Mouse (Mus musculus): Measurements from ENCODE around the gene Boc. TPM values are rescaled to one million over a fixed set of nuclear protein-coding genes. Genes with fewer than 3 reads are reported as not detected.

The Boc gene
- 10 to 100 TPM; 20.0 to 22.4 TPM for total RNA-seq (2021)

- intact Hi-C loops (cut with DNase I), result loop anchor here (5.0 kb wide), 1 partner anchor 66 kb away; no protein-coding TSS in a partner anchor
- DNase-seq, result peak; percentile 82
Observed at GRCm38 (mm10) chr16:44558471-44559329, at the start of gene Boc. Boc (minus strand) TSS chr16:44558897.

- DNase-seq, result no peak
- intact Hi-C loops (cut with DNase I), result no loop called here
Observed at GRCm38 (mm10) chr16:44606643-44607042, 47.9 kb upstream of the Boc start.

GRCm38 (mm10) chr16:44604021-44604616 lies 45.4 kb upstream of the Boc start:
- intact Hi-C loops (cut with DNase I), result no loop called here
- DNase-seq, result no peak

- intact Hi-C loops (cut with DNase I), result no loop called here
Observed at GRCm38 (mm10) chr16:44601999-44602794, 43.5 kb upstream of the Boc start.

GRCm38 (mm10) chr16:44601182-44601581 lies 42.5 kb upstream of the Boc start:
- intact Hi-C loops (cut with DNase I), result no loop called here
- no peak for DNase-seq

More at GRCm38 (mm10) chr16:44601999-44602794, 43.5 kb upstream of the Boc start:
- DNase-seq, result no peak

- no peak for DNase-seq
- intact Hi-C loops (cut with DNase I), result no loop called here
Observed at GRCm38 (mm10) chr16:44597106-44597806, 38.6 kb upstream of the Boc start.

- DNase-seq, result no peak
- intact Hi-C loops (cut with DNase I), result no loop called here
Observed at GRCm38 (mm10) chr16:44589506-44589905, 30.8 kb upstream of the Boc start.

GRCm38 (mm10) chr16:44579421-44580024 lies 20.8 kb upstream of the Boc start:
- peak; percentile 34 for DNase-seq

GRCm38 (mm10) chr16:44578551-44578950 lies 19.9 kb upstream of the Boc start:
- intact Hi-C loops (cut with DNase I), result no loop called here
- DNase-seq, result no peak

More at GRCm38 (mm10) chr16:44579421-44580024, 20.8 kb upstream of the Boc start:
- intact Hi-C loops (cut with DNase I), result no loop called here

- DNase-seq, result no peak
- intact Hi-C loops (cut with DNase I), result loop anchor here (10.0 kb wide), 1 partner anchor 107 kb away; no protein-coding TSS in a partner anchor
Observed at GRCm38 (mm10) chr16:44568056-44568455, 9.4 kb upstream of the Boc start.

GRCm38 (mm10) chr16:44565328-44566210 lies 6.9 kb upstream of the Boc start:
- intact Hi-C loops (cut with DNase I), result loop anchor here (10.0 kb wide), 1 partner anchor 109 kb away; no protein-coding TSS in a partner anchor

GRCm38 (mm10) chr16:44564359-44564758 lies 5.7 kb upstream of the Boc start:
- intact Hi-C loops (cut with DNase I), result loop anchor here (10.0 kb wide), 1 partner anchor 110 kb away; no protein-coding TSS in a partner anchor
- no peak for DNase-seq

More at GRCm38 (mm10) chr16:44565328-44566210, 6.9 kb upstream of the Boc start:
- peak; percentile 59 for DNase-seq

GRCm38 (mm10) chr16:44562061-44562460 lies 3.4 kb upstream of the Boc start:
- intact Hi-C loops (cut with DNase I), result loop anchor here (10.0 kb wide), 1 partner anchor 113 kb away; no protein-coding TSS in a partner anchor
- no peak for DNase-seq

GRCm38 (mm10) chr16:44560214-44560613 lies 1.5 kb upstream of the Boc start:
- intact Hi-C loops (cut with DNase I), result loop anchor here (10.0 kb wide), 1 partner anchor 115 kb away; no protein-coding TSS in a partner anchor

GRCm38 (mm10) chr16:44559330-44559695 lies 616 bp upstream of the Boc start:
- intact Hi-C loops (cut with DNase I), result loop anchor here (5.0 kb wide), 1 partner anchor 67 kb away; no protein-coding TSS in a partner anchor
- no peak for DNase-seq

More at GRCm38 (mm10) chr16:44560214-44560613, 1.5 kb upstream of the Boc start:
- DNase-seq, result no peak

GRCm38 (mm10) chr16:44557661-44558470 lies 831 bp downstream of the Boc start:
- intact Hi-C loops (cut with DNase I), result loop anchor here (5.0 kb wide), 1 partner anchor 66 kb away; no protein-coding TSS in a partner anchor
- DNase-seq, result peak; percentile 77

- intact Hi-C loops (cut with DNase I), result loop anchor here (5.0 kb wide), 1 partner anchor 65 kb away; no protein-coding TSS in a partner anchor
- no peak for DNase-seq
Observed at GRCm38 (mm10) chr16:44557084-44557483, 1.6 kb downstream of the Boc start.

Measured in left cerebral cortex, postnatal 4 days (tissue).